Mouse (Mus musculus) heart, adult 8-10 months (tissue): ENCODE data around the gene Olfr767. TPM values are rescaled to one million over a fixed set of nuclear protein-coding genes. Genes with fewer than 3 reads are reported as not detected.
"Not testable (repeated sequence)": the region's sequence is repeated elsewhere in the genome, so short reads cannot be mapped to it uniquely, and the experiment has no call there.

ENCODE experiments used
- DNase-seq: peaks from one replicate; pipeline ENCODE4 v3.0.0; 2022; ENCODE audit warnings: low spot score
- total RNA-seq, 4 experiments: library from RNA; stranded (reverse); gene quantifications; 2 replicates each; pipeline ENCODE4 v1.2.4; 2022

The Olfr767 gene
- total RNA-seq: not detected

DNA sequence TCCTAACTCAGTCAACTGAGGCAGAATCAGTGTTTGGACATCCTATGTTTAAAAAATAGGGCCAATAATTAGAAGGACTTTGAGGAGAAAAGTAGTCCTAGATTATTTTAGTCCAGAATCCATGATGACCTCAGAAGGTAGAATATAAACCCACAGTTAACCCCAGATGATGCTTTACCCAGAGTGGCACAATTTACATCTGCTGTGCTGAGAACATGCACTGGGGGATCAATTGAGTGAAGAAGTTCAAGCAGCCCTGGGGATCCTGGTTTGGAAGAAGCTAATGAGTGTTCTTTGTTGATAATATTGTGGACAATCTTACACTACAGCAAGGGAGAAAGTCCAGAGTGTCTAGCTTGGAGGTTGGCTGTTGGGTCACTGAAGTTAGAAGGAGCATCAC is at the start of gene Olfr767:
Gene Olfr767 (minus strand): TSS at position 101 of the 400 bp plus-strand sequence.
- DNase-seq: not testable (repeated sequence)

DNA sequence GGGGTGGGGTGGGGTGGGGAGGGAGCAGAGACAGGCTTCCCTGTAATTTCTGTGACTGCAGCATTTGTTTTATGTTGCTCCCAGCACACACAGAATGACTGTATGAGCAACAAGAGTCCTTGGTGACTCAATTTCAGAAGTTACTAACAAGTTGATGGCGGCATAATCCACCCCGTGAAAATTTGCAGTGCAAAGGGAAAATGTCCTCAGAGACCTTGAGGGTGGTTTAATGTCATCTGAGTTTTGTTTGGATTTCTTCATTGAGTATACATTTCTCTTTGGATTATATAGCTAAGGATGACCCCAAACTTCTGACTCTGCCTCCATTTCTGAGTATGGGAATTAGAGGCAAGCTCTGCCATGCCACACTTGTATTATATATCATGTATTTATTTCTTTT is 35.1 kb upstream of the Olfr767 start, which contains the start of gene Olfr769:
Gene Olfr769 (minus strand): TSS at position 101 of the 400 bp plus-strand sequence.
- no peak for DNase-seq

DNA sequence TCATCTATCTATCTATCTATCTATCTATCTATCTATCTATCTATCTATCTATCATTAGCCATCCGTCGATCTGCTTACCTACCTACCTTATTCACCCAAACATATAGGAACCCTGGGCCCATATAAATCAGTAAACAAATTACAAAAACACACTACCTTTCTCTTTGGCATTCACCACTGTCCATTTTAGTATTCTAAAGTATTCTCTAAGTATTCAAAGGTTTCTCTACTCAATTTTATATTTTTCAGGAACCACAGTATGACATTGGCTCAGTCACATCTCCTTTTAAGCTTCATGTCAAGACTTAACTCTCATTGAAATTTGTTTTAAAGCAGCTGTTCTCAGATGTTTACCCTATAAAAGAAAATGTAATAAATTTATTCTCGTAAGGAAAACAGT is 32.4 kb upstream of the Olfr767 start:
- DNase-seq: no peak

DNA sequence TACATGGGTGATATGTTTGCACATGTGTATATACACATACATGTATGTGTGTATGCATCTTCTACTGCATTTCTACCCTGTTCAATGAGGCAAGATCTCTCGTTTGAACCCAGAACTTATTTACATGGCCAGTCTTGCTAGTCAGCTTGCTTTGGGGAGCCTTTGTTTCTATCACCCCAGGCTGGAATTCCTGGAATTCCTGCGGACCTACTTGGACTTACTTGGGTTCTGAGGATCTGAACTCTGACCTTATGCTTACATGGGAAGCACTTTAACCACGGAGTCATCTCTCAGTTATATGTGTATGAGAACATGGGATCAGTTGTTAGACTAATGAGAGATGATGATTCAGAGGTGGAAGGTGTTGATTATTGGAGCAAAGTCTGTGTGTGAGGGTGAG is 18.5 kb upstream of the Olfr767 start:
- no peak for DNase-seq

DNA sequence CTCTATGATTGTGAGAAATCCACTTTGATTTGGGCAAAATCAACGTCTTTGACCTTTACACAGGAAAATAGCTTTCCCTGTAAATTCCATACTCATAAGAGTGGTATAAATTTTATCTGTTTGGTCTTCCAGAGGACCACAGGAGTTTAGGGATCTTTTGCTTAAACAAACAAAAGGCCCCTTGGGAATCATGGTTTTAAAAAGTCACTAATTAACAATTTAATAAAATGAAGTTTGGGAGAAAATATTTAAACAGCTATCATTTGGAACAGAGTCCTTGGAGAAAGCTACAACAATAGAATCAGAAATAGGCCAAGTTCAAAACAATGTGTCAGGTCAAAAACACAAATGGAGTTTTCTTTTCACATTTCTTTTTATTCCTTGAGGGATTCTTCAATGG is 16.6 kb upstream of the Olfr767 start, which contains the start of gene Olfr768:
Gene Olfr768 (minus strand): TSS at position 101 of the 400 bp plus-strand sequence.
- DNase-seq: no peak

DNA sequence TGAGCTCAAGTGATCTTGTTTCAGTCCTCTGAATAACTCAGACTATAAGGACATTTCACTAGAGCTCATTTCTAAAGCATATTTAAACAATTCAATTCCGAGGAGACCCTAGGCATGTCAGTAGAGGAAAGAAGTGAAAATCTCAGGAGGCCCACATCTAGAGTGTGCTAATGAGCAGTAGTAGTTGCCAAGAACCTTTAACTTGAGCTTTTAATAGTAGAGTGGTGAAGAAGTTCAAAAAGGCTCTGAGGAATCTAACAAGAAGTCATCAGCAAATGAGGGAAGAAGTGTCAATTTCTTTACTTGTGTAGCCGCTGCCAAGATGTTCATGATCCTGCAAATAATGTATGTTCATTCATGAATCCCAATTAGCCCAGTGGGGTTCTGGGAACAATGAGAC is 13.8 kb downstream of the Olfr767 start, which contains the start of gene Olfr766-ps1:
Gene Olfr766-ps1 (minus strand): TSS at position 101 of the 400 bp plus-strand sequence.
- DNase-seq: no peak

DNA sequence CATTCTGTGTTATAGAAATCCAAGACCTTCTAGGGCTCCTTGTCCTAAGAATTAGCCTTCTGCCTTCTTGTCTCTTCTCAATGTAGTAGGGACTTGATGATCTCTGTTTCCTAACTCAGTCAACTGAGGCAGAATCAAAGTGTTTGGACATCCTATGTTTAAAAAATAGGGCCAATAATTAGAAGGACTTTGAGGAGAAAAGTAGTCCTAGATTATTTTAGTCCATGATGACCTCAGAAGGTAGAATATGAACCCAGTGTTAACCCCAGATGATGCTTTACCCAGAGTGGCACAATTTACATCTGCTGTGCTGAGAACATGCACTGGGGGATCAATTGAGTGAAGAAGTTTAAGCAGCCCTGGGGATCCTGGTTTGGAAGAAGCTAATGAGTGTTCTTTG is 32.8 kb downstream of the Olfr767 start, which contains the start of gene Olfr765:
Gene Olfr765 (minus strand): TSS at position 101 of the 400 bp plus-strand sequence.
- DNase-seq: not testable (repeated sequence)

DNA sequence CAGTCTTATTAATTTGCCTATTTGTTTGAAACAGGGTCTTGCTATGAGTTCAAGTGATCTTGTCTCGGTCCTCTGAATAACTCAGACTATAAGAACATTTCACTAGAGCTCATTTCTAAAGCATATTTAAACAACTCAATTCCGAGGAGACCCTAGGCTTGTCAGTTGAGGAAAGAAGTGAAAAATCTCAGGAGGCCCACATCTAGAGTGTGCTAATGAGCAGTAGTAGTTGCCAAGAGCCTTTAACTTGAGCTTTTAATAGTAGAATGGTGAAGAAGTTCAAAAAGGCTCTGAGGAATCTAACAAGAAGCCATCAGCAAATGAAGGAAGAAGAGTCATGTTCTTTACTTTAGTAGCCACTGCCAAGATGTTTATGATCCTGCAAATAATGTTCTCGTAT is 42.9 kb downstream of the Olfr767 start, which contains the start of gene Olfr764-ps1:
Gene Olfr764-ps1 (minus strand): TSS at position 101 of the 400 bp plus-strand sequence.
- DNase-seq: no peak

DNA sequence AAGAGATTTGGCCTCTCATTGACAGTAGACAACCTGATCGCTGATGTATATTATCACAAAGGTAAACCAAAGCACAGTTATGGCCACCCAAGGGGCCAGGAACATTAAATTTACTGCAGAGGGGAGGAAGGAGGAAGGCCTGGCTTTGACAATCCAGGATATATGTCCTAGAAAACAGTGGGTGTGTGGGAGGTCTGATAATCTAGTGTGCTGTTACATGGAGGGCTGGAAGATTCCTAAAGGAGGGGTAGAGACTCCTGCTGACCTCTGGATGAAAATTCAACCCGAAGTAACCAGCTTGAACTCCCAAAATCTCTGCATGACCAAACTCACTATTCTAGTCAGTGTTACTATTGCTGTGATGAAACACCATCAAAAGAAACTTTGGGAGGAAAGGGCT is 54.4 kb downstream of the Olfr767 start:
- DNase-seq: no peak

DNA sequence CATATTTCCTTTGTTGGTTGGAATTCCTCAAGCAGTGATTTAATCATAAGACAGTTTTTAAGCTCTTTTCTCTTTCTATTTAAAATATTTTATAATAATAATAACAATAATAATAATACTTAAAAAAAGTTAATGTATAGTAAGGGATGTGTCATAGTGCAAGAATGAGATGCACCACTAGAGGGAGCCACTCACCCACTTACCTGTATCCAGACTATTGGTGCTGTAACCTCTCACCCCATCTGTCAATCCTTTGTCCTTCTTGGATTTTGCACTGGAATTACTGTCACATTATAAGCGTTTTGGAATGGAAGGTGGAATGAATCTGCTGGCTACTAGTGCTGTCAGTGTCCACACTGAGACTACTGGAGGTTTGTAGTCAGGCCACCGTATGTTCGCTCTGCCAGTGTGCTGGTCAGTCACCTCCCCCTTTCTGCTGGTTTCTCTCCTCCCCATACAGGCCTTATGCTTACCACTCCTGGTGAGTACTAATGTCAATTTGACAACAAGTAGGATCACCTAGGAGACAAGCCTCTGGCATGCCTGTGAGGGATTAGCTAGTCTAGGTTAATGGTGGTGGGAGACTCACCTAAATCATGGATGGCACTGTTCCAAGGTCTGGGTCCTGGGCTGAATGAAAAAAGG is 56.6 kb downstream of the Olfr767 start:
- DNase-seq: no peak

Other genes with a start within 250 kb of the Olfr767 start
- 1 to 10 TPM; 1.3 to 3.0 (median 1.9) TPM for gene Gdf11, start 191.2 kb downstream of the Olfr767 start, total RNA-seq
- 100 to 1,000 TPM; 121 to 171 (median 135) TPM for gene Cd63, start 181.9 kb downstream of the Olfr767 start, total RNA-seq
- gene Rdh5, start 160.0 kb downstream of the Olfr767 start, total RNA-seq: 1 to 10 TPM; 3.8 to 6.2 (median 5.2) TPM
- 100 to 1,000 TPM; 150 to 260 (median 205) TPM for gene Bloc1s1, start 158.9 kb downstream of the Olfr767 start, total RNA-seq
- gene Itga7, start 149.1 kb downstream of the Olfr767 start, total RNA-seq: 100 to 1,000 TPM; 161 to 179 (median 167) TPM
- gene Mettl7b, start 121.9 kb downstream of the Olfr767 start, total RNA-seq: not detected
- not detected for gene Olfr9, start 93.5 kb downstream of the Olfr767 start, total RNA-seq
- not detected for gene Olfr763, start 72.1 kb downstream of the Olfr767 start, total RNA-seq
- not detected for gene Olfr764-ps1, start 43.0 kb downstream of the Olfr767 start, total RNA-seq
- gene Olfr765, start 32.9 kb downstream of the Olfr767 start, total RNA-seq: not detected
- not detected for gene Olfr766-ps1, start 13.9 kb downstream of the Olfr767 start, total RNA-seq
- not detected for gene Olfr768, start 16.5 kb upstream of the Olfr767 start, total RNA-seq
- gene Olfr769, start 35.0 kb upstream of the Olfr767 start, total RNA-seq: not detected
- not detected for gene Olfr770, start 56.1 kb upstream of the Olfr767 start, total RNA-seq
- gene Olfr771, start 81.8 kb upstream of the Olfr767 start, total RNA-seq: not detected
- not detected for gene Olfr772, start 95.0 kb upstream of the Olfr767 start, total RNA-seq
- gene Olfr773, start 104.5 kb upstream of the Olfr767 start, total RNA-seq: not detected
- not detected for gene Olfr774, start 153.3 kb upstream of the Olfr767 start, total RNA-seq
- not detected for gene Olfr775, start 165.5 kb upstream of the Olfr767 start, total RNA-seq
- not detected for gene Olfr776, start 176.2 kb upstream of the Olfr767 start, total RNA-seq
- gene Olfr777, start 188.6 kb upstream of the Olfr767 start, total RNA-seq: not detected
- not detected for gene Olfr780, start 235.2 kb upstream of the Olfr767 start, total RNA-seq
- gene Olfr781, start 245.9 kb upstream of the Olfr767 start, total RNA-seq: not detected